Mouse (Mus musculus) layer of hippocampus, adult 18-20 months (tissue): ENCODE measurements around the gene Usp44. TPM values are rescaled to one million over a fixed set of nuclear protein-coding genes. Genes with fewer than 3 reads are reported as not detected.

Experiments
- total RNA-seq, 2 experiments: library from RNA; stranded (reverse); gene quantifications; 2 replicates each; pipeline ENCODE4 v1.2.3; 2021

The Usp44 gene
- total RNA-seq, 2 experiments from 2014 or later = not detected

Other genes with a start within 250 kb of the Usp44 start
- gene Snrpf, start 241.8 kb upstream of the Usp44 start, total RNA-seq = 10 to 100 TPM; 10.5 to 13.5 TPM
- 1 to 10 TPM; 6.4 to 7.8 TPM for gene Ntn4, start 190.9 kb upstream of the Usp44 start, total RNA-seq
- gene Metap2, start 65.5 kb downstream of the Usp44 start, total RNA-seq = 100 to 1,000 TPM; 114 to 116 TPM
- 10 to 100 TPM; 58.2 to 62.3 TPM for gene Vezt, start 204.3 kb downstream of the Usp44 start, total RNA-seq
- 1 to 10 TPM; 9.8 to 9.9 TPM for gene Fgd6, start 204.4 kb downstream of the Usp44 start, total RNA-seq